Mouse (Mus musculus) intestine, embryonic 14.5 days (tissue): ENCODE data around the gene Slc25a41. TPM values are rescaled to one million over a fixed set of nuclear protein-coding genes. Genes with fewer than 3 reads are reported as not detected.
A peak's percentile ranks its signal among the peaks of the same experiment; 100 is the strongest.

Source experiments
- ATAC-seq: fragments of 200-750 bp; cut with Nextera tagmentation; replicated peaks from 2 replicates; pipeline ENCODE4 v1.8.0; 2017; ENCODE audit warnings: low read depth, moderate number of reproducible peaks, moderate TSS enrichment, moderate library complexity; ENCODE audit not compliant: low FRiP score, low TSS enrichment
- DNase-seq: peaks from one replicate; pipeline ENCODE4 v3.0.0-alpha.2; 2018; ENCODE audit warnings: low spot score
- H3K27ac ChIP-seq: fragments of 300-500 bp; sonication (generic); 2 replicates; pipeline ENCODE4 v1.5.1; 2014; ENCODE audit warnings: low read depth, mild to moderate bottlenecking, control low read depth
- H3K27me3 ChIP-seq: fragments of 300-500 bp; sonication (generic); replicated peaks from 2 replicates; pipeline ENCODE4 v1.6.1; 2014; ENCODE audit warnings: low read length, control low read depth; ENCODE audit not compliant: control insufficient read depth, insufficient read depth
- H3K36me3 ChIP-seq: fragments of 300-500 bp; sonication (generic); 2 replicates; pipeline ENCODE4 v1.6.1; 2014; ENCODE audit warnings: low read length, control low read depth; ENCODE audit not compliant: control insufficient read depth, insufficient read depth
- H3K4me1 ChIP-seq: fragments of 300-500 bp; sonication (generic); replicated peaks from 2 replicates; pipeline ENCODE4 v1.6.1; 2014; ENCODE audit warnings: low read length, control low read depth, mixed read lengths; ENCODE audit not compliant: control insufficient read depth, insufficient read depth
- H3K4me2 ChIP-seq: fragments of 300-500 bp; sonication (generic); 2 replicates; pipeline ENCODE4 v1.6.1; 2014; ENCODE audit warnings: low read length
- H3K4me3 ChIP-seq: fragments of 300-500 bp; sonication (generic); 2 replicates; pipeline ENCODE4 v1.5.1; 2014; ENCODE audit warnings: low read depth, low read length, control low read depth, mixed read lengths
- H3K9ac ChIP-seq: fragments of 300-500 bp; sonication (generic); 2 replicates; pipeline ENCODE4 v1.6.1; 2014; ENCODE audit warnings: mild to moderate bottlenecking, low read length
- H3K9me3 ChIP-seq: fragments of 300-500 bp; sonication (generic); 2 replicates; pipeline ENCODE4 v1.6.1; 2016; ENCODE audit warnings: low read length, control low read depth; ENCODE audit not compliant: control insufficient read depth
- WGBS: fragments of 180-500 bp; shearing (Covaris S2); extraction: QIAGEN DNeasy Blood & Tissue Kit; methylation state at CpG from one replicate; pipeline ENCODE4 v1.1.7; 2014; 5-methylcytosine and 5-hydroxymethylcytosine counted together
- polyA plus RNA-seq: library from polyadenylated mRNA; unstranded; fragments of >200 nt; fragmentation: Nextera tagmentation; extraction: Ambion mirVana; gene quantifications from 2 replicates; pipeline ENCODE4 v1.2.1, GENCODE M21; 2014

Gene Slc25a41
- polyA plus RNA-seq, 1 experiment from 2014 or later: not detected

DNA sequence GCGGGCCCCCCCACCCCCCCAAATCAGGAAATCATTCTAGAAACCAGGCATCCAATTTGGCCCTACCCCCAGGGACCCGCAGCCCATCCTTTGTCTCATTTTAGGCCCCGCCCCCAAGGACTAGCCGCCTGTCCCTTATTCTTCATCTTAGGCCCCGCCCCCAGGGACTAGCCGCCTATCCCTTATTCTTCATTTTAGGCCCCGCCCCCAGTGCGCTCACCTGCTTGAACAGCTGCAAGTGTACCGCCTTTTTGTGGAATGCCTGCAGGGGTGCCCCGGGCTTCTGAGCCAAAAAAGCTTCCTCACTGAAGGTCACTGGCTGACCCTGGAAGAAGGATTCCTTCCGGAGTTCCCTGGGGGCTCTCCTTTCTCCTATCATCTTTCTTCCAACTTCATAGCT, 29.2 kb upstream of the Slc25a41 start:
- peak; percentile 80 for ATAC-seq
- no peak overlapping the region for H3K27ac ChIP-seq
- peak; percentile 75 for DNase-seq
- H3K9ac ChIP-seq: no peak overlapping the region
- no peaks in the 10 kb centered on the region for H3K36me3 ChIP-seq
- H3K4me3 ChIP-seq: peak overlapping the region; percentile 2; the same call in 1 of the 2 replicates
- H3K27me3 ChIP-seq: no peaks in the 10 kb centered on the region
- WGBS: 3% methylated on average over 11 of the region's 11 CpGs
- no peaks in the 10 kb centered on the region for H3K4me1 ChIP-seq
- H3K9me3 ChIP-seq: no peaks in the 10 kb centered on the region
- peak overlapping the region; percentile 37 for H3K4me2 ChIP-seq

DNA sequence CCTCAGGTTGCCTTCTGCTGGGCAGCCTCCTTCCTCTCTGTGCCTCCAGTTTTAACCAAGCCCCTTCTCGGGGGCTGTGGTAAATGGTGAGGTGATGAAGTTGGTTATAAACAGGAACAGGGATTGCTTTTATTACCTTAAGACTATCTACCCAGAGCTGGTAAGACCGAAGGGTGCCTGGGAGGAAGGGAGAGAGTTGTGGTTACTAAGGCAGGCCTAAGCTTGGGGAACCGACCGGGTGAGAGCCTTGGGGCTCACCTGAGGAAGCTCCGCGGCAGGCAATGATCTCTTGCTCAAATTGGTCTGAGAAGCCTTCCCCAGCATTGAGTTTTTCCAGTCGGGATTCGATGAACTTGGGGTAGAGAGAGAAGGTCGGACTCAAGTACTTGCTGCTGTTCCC, 28.8 kb upstream of the Slc25a41 start:
- Histone ChIP-seq H3K27ac (peak overlapping the region; percentile 47; the same call in 1 of the 2 replicates), H3K27me3 (no peaks in the 10 kb centered on the region), H3K36me3 (no peaks in the 10 kb centered on the region), H3K4me3 (peak overlapping the region; percentile 2; the same call in 1 of the 2 replicates), H3K4me2 (peak overlapping the region; percentile 37), H3K4me1 (no peaks in the 10 kb centered on the region), H3K9me3 (no peaks in the 10 kb centered on the region), H3K9ac (no peak overlapping the region)
- ATAC-seq: peak; percentile 57; the same call in 1 of the 2 replicates
- no peak for DNase-seq
- 8% methylated on average over 9 of the region's 9 CpGs for WGBS

DNA sequence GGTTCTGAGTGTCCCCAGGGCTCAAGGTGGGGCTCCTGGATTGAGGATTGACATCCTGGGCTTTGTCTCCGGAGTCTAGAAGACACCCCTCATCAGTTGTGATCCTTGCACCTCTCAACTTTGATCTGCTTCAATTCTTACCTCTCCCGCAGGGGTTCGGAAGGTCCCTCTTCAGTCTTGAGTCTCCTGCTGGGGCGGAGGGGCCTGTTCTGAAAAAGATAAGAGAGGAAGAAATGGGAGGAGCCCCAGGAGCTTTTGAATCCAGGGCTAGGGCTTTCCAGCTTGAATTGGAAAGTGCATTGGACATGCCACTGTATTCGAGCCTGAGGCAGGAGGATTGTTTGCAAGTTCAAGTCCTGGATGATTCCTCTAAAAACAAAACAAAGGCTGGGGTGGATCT, 25.5 kb upstream of the Slc25a41 start:
- Histone ChIP-seq H3K9ac (no peak overlapping the region), H3K4me2 (no peak overlapping the region), H3K4me1 (peaks cover 7% of the 10 kb centered on the region; the same call in 1 of the 2 replicates), H3K27me3 (peaks cover 15% of the 10 kb centered on the region), H3K9me3 (no peaks in the 10 kb centered on the region), H3K36me3 (no peaks in the 10 kb centered on the region), H3K27ac (no peak overlapping the region), H3K4me3 (no peak overlapping the region)
- ATAC-seq (no peak), DNase-seq (no peak)
- WGBS: 63% methylated on average over 5 of the region's 5 CpGs

DNA sequence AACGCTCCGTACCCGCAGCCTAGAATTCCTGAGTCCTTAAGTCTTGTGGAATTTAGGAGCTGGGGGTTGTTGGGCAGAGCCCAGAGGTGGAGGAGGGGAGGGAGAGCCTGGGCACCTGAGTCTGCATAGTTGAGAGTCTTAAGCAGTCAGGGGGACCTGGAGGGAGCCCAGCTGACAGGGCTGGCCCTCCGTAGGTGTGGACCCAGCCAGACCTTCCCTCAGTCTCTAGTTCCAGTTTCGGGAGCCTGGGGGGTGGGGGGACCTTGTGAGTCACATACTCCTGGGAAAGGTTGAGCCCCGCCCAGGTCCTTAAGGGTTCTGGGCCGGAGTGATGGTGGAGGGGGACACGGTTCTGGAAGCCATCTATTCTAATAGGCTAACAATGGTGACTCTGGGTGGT, 21.6 kb upstream of the Slc25a41 start:
- H3K9me3 ChIP-seq: no peaks in the 10 kb centered on the region
- peak overlapping the region; percentile 34 for H3K4me2 ChIP-seq
- DNase-seq (no peak), ATAC-seq (no peak)
- peaks cover 8% of the 10 kb centered on the region; the same call in 1 of the 2 replicates for H3K4me1 ChIP-seq
- peak overlapping the region; percentile 40 for H3K4me3 ChIP-seq
- H3K27me3 ChIP-seq: peaks cover 25% of the 10 kb centered on the region
- 11% methylated on average over 8 of the region's 8 CpGs for WGBS
- peak overlapping the region; percentile 51 for H3K9ac ChIP-seq
- no peaks in the 10 kb centered on the region for H3K36me3 ChIP-seq
- no peak overlapping the region for H3K27ac ChIP-seq

DNA sequence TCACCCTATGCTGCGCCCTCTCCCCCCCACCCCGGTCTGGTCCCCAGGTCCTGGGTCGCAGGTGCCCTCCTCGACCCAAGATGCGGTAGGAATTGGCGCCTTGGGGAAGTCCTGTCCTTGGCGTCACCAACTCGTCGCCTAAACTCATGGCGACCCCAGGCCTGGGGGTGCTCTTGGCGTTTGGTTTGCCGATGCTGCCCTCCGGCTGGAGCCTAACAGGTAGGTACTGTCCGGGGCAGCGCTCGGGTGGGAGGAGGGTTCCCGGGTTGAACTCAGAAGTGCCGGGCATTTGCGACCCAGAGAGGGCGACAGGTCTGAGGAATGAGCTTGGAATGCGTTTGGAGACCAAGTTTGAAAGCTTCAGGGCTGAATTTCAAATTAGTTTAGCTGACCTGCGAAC, 21.1 kb upstream of the Slc25a41 start:
- Histone ChIP-seq H3K4me3 (peak overlapping the region; percentile 40), H3K9ac (peak overlapping the region; percentile 51), H3K36me3 (no peaks in the 10 kb centered on the region; the same call in 1 of the 2 replicates), H3K4me2 (peak overlapping the region; percentile 34), H3K27ac (peak overlapping the region; percentile 75), H3K9me3 (no peaks in the 10 kb centered on the region), H3K4me1 (peaks cover 8% of the 10 kb centered on the region; the same call in 1 of the 2 replicates), H3K27me3 (peaks cover 25% of the 10 kb centered on the region)
- ATAC-seq: no peak
- no peak for DNase-seq
- WGBS: under 1% methylated on average over 20 of the region's 22 CpGs

DNA sequence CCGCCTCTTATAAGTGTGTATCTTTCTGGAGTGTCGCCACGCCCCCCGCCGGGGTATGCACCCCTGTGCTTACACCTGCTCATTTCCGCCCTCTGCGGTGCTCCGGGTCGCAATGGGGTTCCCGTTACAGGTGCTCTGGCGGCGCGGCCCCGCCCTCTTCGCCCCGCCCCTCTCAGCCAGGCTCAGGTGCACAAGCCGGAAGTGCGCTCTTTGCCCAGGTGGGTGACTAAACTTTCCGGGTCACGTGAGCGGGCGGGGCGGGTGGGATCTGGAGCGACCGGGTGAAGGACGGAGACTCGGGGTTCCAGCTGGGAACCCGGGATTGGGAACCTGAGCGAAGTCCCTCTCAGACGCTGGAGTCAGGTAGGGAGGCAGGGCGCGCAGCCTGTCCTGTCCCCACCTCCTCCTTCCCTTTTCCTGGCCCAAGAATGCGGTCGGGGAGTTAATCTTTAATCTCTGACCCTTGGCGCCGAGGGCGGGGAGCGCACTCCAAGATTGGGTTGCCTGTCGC, 20.6 kb upstream of the Slc25a41 start:
- DNase-seq: peak; percentile 83
- Histone ChIP-seq H3K4me1 (peaks cover 8% of the 10 kb centered on the region; the same call in 1 of the 2 replicates), H3K27ac (peak overlapping the region; percentile 75), H3K36me3 (no peaks in the 10 kb centered on the region; the same call in 1 of the 2 replicates), H3K9ac (peak overlapping the region; percentile 51), H3K9me3 (no peaks in the 10 kb centered on the region), H3K27me3 (peaks cover 25% of the 10 kb centered on the region), H3K4me2 (peak overlapping the region; percentile 34), H3K4me3 (peak overlapping the region; percentile 40)
- peak; percentile 69 for ATAC-seq
- WGBS: 1% methylated on average over 39 of the region's 39 CpGs

DNA sequence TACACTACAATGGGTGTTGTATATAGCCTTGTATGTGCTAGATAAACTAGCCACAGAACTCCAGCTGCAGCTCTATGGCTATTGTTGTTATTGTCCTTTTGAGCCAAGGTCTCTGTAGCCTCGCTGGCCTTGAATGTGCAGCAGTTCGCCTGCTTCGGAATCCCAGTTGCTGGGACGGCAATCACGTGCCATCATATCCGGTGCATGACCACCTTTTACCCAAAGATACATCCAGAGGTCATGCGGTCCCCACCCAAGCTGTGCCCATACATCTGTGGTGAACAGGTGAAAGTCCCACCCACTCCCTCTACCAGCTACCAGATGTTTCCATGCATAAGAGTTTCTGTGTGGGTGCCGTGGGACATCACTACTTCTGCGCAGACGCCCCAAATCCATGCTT, 19.6 kb upstream of the Slc25a41 start:
- H3K4me2 ChIP-seq: peak overlapping the region; percentile 81
- 37% methylated on average over 10 of the region's 10 CpGs for WGBS
- DNase-seq (no peak), ATAC-seq (no peak)
- no peak overlapping the region; the same call in 1 of the 2 replicates for H3K4me3 ChIP-seq
- H3K4me1 ChIP-seq: peaks cover 8% of the 10 kb centered on the region; the same call in 1 of the 2 replicates
- H3K27me3 ChIP-seq: peaks cover 25% of the 10 kb centered on the region
- no peak overlapping the region for H3K27ac ChIP-seq
- H3K36me3 ChIP-seq: no peaks in the 10 kb centered on the region; the same call in 1 of the 2 replicates
- no peak overlapping the region for H3K9ac ChIP-seq
- H3K9me3 ChIP-seq: no peaks in the 10 kb centered on the region

DNA sequence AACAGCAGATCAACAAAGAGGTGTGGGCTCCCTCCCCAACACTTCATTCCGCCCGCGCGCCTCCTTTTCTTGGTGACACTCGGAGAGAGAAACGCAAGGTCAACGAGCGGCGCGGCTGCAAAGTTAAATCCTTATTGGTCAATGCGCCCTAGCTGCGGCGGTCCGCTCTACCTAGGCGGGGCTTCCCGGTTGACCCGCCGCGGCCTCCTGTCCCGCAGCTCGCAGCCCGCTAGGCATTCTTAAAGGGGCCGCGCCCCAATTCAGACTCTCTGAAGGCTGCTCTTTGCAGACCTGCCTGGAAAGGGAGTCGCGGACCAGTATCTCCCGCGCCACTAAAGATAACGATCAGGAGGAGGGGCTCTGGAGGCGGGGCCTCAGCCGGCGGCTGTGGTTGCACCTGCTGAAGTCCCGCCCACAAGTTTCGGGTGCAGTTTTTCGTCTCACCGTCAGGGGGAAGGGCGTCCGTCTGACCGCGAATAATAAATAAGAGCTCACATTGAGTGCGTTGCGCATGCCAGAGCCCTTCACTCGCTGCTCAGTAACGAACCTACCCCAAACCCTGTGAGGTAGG, 18.9 kb upstream of the Slc25a41 start:
- DNase-seq (peak; percentile 97), ATAC-seq (peak; percentile 77)
- H3K27ac ChIP-seq: peak overlapping the region; percentile 54; the same call in 1 of the 2 replicates
- H3K9me3 ChIP-seq: no peaks in the 10 kb centered on the region
- H3K27me3 ChIP-seq: peaks cover 25% of the 10 kb centered on the region
- H3K4me3 ChIP-seq: peak overlapping the region; percentile 70
- H3K4me2 ChIP-seq: peak overlapping the region; percentile 81
- peaks cover 2% of the 10 kb centered on the region for H3K36me3 ChIP-seq
- under 1% methylated on average over 44 of the region's 44 CpGs for WGBS
- H3K4me1 ChIP-seq: peaks cover 8% of the 10 kb centered on the region; the same call in 1 of the 2 replicates
- no peak overlapping the region for H3K9ac ChIP-seq
